Mouse (Mus musculus) gastrocnemius, adult 8-10 months (tissue): Measurements from ENCODE around the gene Isoc2a. TPM values are rescaled to one million over a fixed set of nuclear protein-coding genes. Genes with fewer than 3 reads are reported as not detected.
"Not testable (repeated sequence)": the region's sequence is repeated elsewhere in the genome, so short reads cannot be mapped to it uniquely, and the experiment has no call there.

Experiments used
- DNase-seq, 2 experiments: peaks; one replicate each; pipeline ENCODE4 v3.0.0; 2022; ENCODE audit warnings: low spot score in 2 of 2
- total RNA-seq, 4 experiments: library from RNA; stranded (reverse); gene quantifications; 2 replicates each; pipeline ENCODE4 v1.2.4; 2022

Isoc2a gene
- total RNA-seq, 4 experiments from 2014 or later: 23.6 to 32.4 (median 28.2) TPM

GRCm38 (mm10) chr7:4864130-4864845, 12.7 kb upstream of the Isoc2a start:
- no peak for DNase-seq

GRCm38 (mm10) chr7:4865090-4865489, 11.9 kb upstream of the Isoc2a start:
- DNase-seq: no peak

- DNase-seq: peak; percentile 95 to 97
Observed at GRCm38 (mm10) chr7:4865579-4866493, 11.1 kb upstream of the Isoc2a start.

- no peak for DNase-seq
Observed at GRCm38 (mm10) chr7:4866631-4867180, 10.2 kb upstream of the Isoc2a start.

- no peak for DNase-seq
Observed at GRCm38 (mm10) chr7:4870133-4870532, 6.8 kb upstream of the Isoc2a start, which contains the start of gene Isoc2b. Gene Isoc2b (minus strand): TSS chr7:4870258.

GRCm38 (mm10) chr7:4877226-4877625, 273 bp downstream of the Isoc2a start:
- no peak for DNase-seq

GRCm38 (mm10) chr7:4878186-4878585, 1.2 kb downstream of the Isoc2a start:
- DNase-seq: no peak

- DNase-seq: not testable (repeated sequence)
Observed at GRCm38 (mm10) chr7:4879036-4879435, 2.1 kb downstream of the Isoc2a start.

GRCm38 (mm10) chr7:4886680-4887079, 9.7 kb downstream of the Isoc2a start:
- no peak for DNase-seq

GRCm38 (mm10) chr7:4895186-4895585, 18.2 kb downstream of the Isoc2a start:
- DNase-seq: no peak

- DNase-seq: no peak
Observed at GRCm38 (mm10) chr7:4898851-4899648, 22.1 kb downstream of the Isoc2a start.

- DNase-seq: no peak
Observed at GRCm38 (mm10) chr7:4899649-4900522, 22.9 kb downstream of the Isoc2a start.

GRCm38 (mm10) chr7:4900523-4900851, 23.5 kb downstream of the Isoc2a start:
- no peak for DNase-seq

- DNase-seq: no peak
Observed at GRCm38 (mm10) chr7:4901171-4901570, 24.2 kb downstream of the Isoc2a start.

GRCm38 (mm10) chr7:4902404-4902803, 25.5 kb downstream of the Isoc2a start:
- DNase-seq: no peak

GRCm38 (mm10) chr7:4906466-4906950, 29.6 kb downstream of the Isoc2a start, which contains the start of gene Gm36210:
Gene Gm36210 (minus strand): TSS chr7:4906516.
- no peak for DNase-seq

GRCm38 (mm10) chr7:4911561-4911960, 34.6 kb downstream of the Isoc2a start:
- DNase-seq: peak in 1 of 2 experiments; percentile 56

- DNase-seq: no peak
Observed at GRCm38 (mm10) chr7:4912248-4912647, 35.3 kb downstream of the Isoc2a start.

- peak; percentile 88 to 89 for DNase-seq
Observed at GRCm38 (mm10) chr7:4915007-4915665, 38.2 kb downstream of the Isoc2a start, which contains the start of gene Zfp628. Gene Zfp628 (plus strand): TSS chr7:4915217.
